Mouse (Mus musculus) stomach, embryonic 15.5 days (tissue): Measurements from ENCODE around the gene 5830473C10Rik. TPM values are rescaled to one million over a fixed set of nuclear protein-coding genes. Genes with fewer than 3 reads are reported as not detected.
A peak's percentile ranks its signal among the peaks of the same experiment; 100 is the strongest.

Experiments used
- ATAC-seq: fragments of 200-750 bp; cut with Nextera tagmentation; 2 replicates; pipeline ENCODE4 v1.8.0; 2017; ENCODE audit warnings: low read depth, moderate number of reproducible peaks, moderate TSS enrichment; ENCODE audit not compliant: insufficient read depth, low FRiP score
- H3K27ac ChIP-seq: fragments of 300-500 bp; sonication (generic); 2 replicates; pipeline ENCODE4 v1.5.1; 2015; ENCODE audit warnings: mild to moderate bottlenecking, inconsistent platforms
- H3K27me3 ChIP-seq: fragments of 300-500 bp; sonication (generic); replicated peaks from 2 replicates; pipeline ENCODE4 v1.6.1; 2015; ENCODE audit warnings: inconsistent platforms
- H3K36me3 ChIP-seq: fragments of 300-500 bp; sonication (generic); 2 replicates; pipeline ENCODE4 v1.6.1; 2015; ENCODE audit warnings: inconsistent platforms
- H3K4me1 ChIP-seq: fragments of 300-500 bp; sonication (generic); 2 replicates; pipeline ENCODE4 v1.6.1; 2015; ENCODE audit warnings: inconsistent platforms
- H3K4me2 ChIP-seq: fragments of 300-500 bp; sonication (generic); 2 replicates; pipeline ENCODE4 v1.6.1; 2015; ENCODE audit warnings: mild to moderate bottlenecking, inconsistent platforms
- H3K4me3 ChIP-seq: fragments of 300-500 bp; sonication (generic); replicated peaks from 2 replicates; pipeline ENCODE4 v1.5.1; 2015; ENCODE audit warnings: inconsistent platforms
- H3K9ac ChIP-seq: fragments of 300-500 bp; sonication (generic); 2 replicates; pipeline ENCODE4 v1.6.1; 2015; ENCODE audit warnings: inconsistent platforms
- H3K9me3 ChIP-seq: fragments of 300-500 bp; sonication (generic); 2 replicates; pipeline ENCODE4 v1.6.1; 2016; ENCODE audit warnings: inconsistent platforms
- WGBS: fragments of 180-500 bp; shearing (Covaris S2); methylation state at CpG from one replicate; pipeline ENCODE4 v1.1.7; 2015; 5-methylcytosine and 5-hydroxymethylcytosine counted together
- polyA plus RNA-seq: library from polyadenylated mRNA; unstranded; fragments of >200 nt; fragmentation: Nextera tagmentation; extraction: Ambion mirVana; gene quantifications from 2 replicates; pipeline ENCODE4 v1.2.1, GENCODE M21; 2015

5830473C10Rik gene
- polyA plus RNA-seq, 1 experiment from 2014 or later, result 0.09 TPM

DNA sequence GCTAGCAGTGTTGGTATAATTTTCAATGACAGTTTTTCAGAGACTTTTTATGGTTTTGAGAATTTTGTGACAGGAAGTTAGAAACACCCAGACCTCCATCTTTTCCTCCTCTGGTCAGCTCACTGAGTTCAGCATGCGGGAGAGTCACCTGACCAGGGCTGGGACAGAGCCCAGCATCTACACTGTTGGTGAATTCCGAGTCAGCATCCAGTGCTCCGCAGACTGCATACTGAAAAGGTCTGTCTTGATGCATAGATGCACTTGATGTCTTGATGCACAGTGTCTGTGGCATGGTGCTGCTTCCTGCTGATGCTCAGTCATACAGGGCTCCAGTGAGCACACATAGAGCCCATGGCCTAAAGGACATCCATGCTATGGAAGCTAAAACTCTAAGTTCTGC lies 67.1 kb downstream of the 5830473C10Rik start:
- no peak overlapping the region for H3K27ac ChIP-seq
- H3K4me1 ChIP-seq, result no peaks in the 10 kb centered on the region
- H3K4me2 ChIP-seq, result no peak overlapping the region
- no peak overlapping the region for H3K4me3 ChIP-seq
- no peaks in the 10 kb centered on the region for H3K27me3 ChIP-seq
- H3K9me3 ChIP-seq, result no peaks in the 10 kb centered on the region
- 79% methylated on average over 3 of the region's 3 CpGs for WGBS
- no peak for ATAC-seq
- no peak overlapping the region for H3K9ac ChIP-seq
- no peaks in the 10 kb centered on the region for H3K36me3 ChIP-seq

DNA sequence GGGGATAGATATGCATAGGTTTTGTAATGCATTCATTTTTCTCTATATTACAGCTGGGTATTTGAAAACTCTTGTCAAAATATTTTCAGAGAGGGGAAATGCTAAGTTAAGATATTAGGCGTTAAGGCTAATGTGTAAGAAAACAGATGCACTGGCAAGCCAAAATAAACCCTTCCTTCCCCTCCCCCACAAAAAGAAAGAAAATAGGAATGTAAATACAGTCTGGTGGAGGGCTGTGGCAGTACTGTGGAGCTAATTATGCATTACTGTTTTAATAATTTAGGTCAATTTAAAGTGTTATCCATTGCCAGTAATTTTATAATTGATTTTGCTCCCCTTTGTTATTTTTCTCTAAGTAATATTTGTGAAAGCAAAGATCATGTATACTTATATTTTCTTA lies 67.6 kb downstream of the 5830473C10Rik start:
- no peaks in the 10 kb centered on the region for H3K9me3 ChIP-seq
- no peaks in the 10 kb centered on the region for H3K36me3 ChIP-seq
- 71% methylated on average over 1 of the region's 1 CpGs for WGBS
- H3K27me3 ChIP-seq, result no peaks in the 10 kb centered on the region
- H3K9ac ChIP-seq, result no peak overlapping the region
- no peaks in the 10 kb centered on the region for H3K4me1 ChIP-seq
- H3K4me3 ChIP-seq, result no peak overlapping the region
- ATAC-seq, result no peak
- no peak overlapping the region for H3K4me2 ChIP-seq
- no peak overlapping the region for H3K27ac ChIP-seq

DNA sequence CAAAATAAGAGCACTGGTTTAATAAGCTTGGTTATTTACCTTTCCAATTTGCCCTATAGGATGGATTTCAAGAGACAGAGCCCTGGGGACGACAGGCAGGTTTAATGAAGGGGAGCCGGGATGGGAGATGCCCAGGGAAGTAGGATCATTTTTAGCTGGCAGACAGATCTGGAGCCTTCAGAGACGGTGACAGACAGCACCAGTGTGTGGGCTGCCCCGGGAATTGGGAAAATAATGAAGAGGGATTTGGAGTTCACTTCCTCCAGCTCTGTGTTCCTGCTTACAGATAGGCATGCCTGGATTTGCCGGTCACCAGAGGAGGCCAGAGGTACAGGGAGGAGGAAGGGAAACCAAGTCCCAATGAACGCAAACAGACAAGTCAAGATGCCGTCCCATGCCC lies 74.0 kb downstream of the 5830473C10Rik start:
- H3K9ac ChIP-seq, result no peak overlapping the region
- WGBS, result 83% methylated on average over 7 of the region's 7 CpGs
- H3K36me3 ChIP-seq, result no peaks in the 10 kb centered on the region
- no peaks in the 10 kb centered on the region for H3K27me3 ChIP-seq
- no peaks in the 10 kb centered on the region for H3K9me3 ChIP-seq
- no peak overlapping the region for H3K4me3 ChIP-seq
- H3K4me2 ChIP-seq, result no peak overlapping the region
- H3K4me1 ChIP-seq, result no peaks in the 10 kb centered on the region
- no peak for ATAC-seq
- no peak overlapping the region for H3K27ac ChIP-seq

DNA sequence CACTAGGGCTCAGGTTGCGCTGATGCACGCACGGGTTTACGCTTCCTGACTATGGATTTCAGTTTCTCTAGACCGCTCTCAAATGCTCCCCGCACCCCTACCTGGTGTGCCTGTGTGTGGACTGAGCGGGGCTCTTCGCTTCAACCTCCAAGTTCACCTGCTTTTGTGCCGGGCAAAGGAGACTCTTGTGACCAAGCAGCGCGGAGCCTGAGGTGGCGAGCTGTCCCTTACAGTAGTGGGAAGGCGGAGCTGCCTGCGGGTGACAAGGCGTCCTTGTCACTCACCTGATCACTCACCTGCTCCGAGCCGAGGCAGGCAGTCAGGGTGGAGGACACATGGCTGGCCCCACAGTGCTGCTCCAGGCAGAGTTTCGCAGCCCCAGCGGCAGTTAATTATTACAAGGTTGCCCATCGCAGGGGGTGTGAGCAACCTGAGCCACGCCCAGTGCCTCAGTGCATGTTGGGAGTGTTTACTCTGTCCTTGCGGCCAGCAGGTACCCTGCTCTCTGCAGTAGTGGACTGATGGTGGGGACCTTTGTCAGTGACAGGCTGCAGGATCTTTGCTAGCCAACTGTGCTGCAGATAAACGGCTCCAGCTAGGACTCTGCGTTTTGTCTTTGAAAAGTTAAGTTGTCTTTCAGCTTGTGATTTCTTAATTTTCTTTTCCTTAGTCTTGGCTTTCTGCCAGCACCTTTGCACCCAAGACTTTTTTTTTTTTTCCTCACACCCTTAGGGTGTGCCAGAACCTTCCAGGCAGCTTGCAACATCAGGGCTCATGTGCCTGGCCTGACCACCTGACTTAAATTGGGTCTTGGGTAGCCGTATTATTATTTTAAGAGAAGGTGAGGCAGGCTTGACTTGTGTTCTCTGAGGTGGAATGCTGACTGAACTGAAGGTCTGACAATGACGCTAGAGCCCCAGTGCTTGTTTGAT lies 79.6 kb downstream of the 5830473C10Rik start, which contains the start of gene Rassf6:
Rassf6 (minus strand) TSS at position 372 of the 932 bp plus-strand sequence.
- peak within 1 kb of the TSS; percentile 81 for H3K27ac ChIP-seq
- H3K4me1 ChIP-seq, result 0 out of 2 replicates have a peak, but pooled peaks cover 8% of the 10 kb centered on the region
- no peaks in the 10 kb centered on the region for H3K9me3 ChIP-seq
- H3K4me2 ChIP-seq, result peak within 1 kb of the TSS; percentile 76
- H3K27me3 ChIP-seq, result no peaks in the 10 kb centered on the region
- peak within 1 kb of the TSS; percentile 45 for H3K4me3 ChIP-seq
- H3K9ac ChIP-seq, result no peak within 1 kb of the TSS
- no peaks in the 10 kb centered on the region for H3K36me3 ChIP-seq
- peak; percentile 97 for ATAC-seq
- 9% methylated on average over 26 of the region's 26 CpGs for WGBS

DNA sequence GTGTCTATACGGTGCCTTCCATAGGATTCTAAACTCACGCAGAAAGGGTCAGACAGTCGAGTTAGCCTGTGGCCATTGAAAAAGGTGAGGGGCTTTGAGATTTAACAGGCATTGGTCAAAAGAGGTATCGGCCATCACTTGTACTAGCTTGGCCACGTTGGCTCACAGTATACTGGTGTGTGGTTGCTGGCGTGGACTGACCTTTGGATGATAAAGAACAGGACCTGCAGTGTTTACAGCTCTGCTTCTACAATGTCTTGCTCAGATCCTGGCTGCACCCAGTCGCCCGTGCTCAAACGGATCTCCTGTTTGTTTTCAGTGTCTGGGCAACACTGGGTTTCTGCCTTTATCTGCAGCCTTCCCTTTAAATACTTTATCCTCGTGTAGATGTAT lies 80.3 kb downstream of the 5830473C10Rik start:
- Histone ChIP-seq H3K4me2 (peak overlapping the region; percentile 76), H3K9ac (no peak overlapping the region), H3K4me1 (0 out of 2 replicates have a peak, but pooled peaks cover 8% of the 10 kb centered on the region), H3K27me3 (no peaks in the 10 kb centered on the region), H3K9me3 (no peaks in the 10 kb centered on the region), H3K4me3 (peak overlapping the region; percentile 45; the same call in 1 of the 2 replicates), H3K36me3 (no peaks in the 10 kb centered on the region), H3K27ac (peak overlapping the region; percentile 81)
- WGBS, result 32% methylated on average over 10 of the region's 10 CpGs
- peak; percentile 29; the same call in 1 of the 2 replicates for ATAC-seq

DNA sequence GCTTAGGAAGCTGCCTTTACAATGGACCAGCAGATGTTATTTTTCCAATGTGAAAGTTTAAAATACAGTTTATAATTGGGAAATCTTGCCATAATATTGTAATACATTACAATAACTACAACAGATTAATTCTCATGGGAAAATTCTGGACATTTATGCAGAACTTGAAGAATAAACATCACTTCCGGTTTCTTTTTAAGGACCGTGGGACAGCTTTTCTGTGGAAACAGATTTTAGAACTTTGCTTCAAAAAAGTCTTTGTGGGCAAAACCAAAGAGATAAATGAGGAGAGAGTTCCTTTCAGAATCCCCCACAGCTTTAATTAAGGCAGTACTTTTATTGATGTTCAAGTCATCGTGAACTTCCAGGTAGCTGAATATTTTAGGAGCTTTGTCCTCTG lies 84.7 kb downstream of the 5830473C10Rik start:
- Histone ChIP-seq H3K36me3 (no peaks in the 10 kb centered on the region), H3K27ac (peak overlapping the region; percentile 14; the same call in 1 of the 2 replicates), H3K9me3 (no peaks in the 10 kb centered on the region), H3K4me3 (no peak overlapping the region), H3K4me1 (0 out of 2 replicates have a peak, but pooled peaks cover 4% of the 10 kb centered on the region), H3K4me2 (no peak overlapping the region), H3K9ac (no peak overlapping the region), H3K27me3 (no peaks in the 10 kb centered on the region)
- ATAC-seq, result no peak
- 63% methylated on average over 3 of the region's 3 CpGs for WGBS

DNA sequence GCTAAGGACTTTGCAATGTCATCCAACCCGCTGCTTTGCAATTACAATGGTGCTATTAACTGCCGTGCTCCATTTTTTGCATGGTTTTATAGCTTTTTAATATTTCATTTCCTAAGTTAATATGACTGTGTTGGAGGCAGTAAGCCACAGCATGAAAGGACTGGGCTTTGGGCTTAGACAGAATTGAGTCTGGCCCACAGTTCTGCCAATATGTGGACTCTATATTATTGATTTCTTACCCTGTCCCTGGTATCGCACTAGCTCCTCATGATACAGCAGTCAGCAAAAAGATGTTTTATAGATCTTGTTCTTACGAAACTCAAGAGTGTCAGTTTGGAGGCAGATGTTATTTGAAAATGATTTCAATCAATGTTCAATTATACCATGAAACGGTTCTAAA lies 85.5 kb downstream of the 5830473C10Rik start:
- no peak overlapping the region for H3K4me2 ChIP-seq
- ATAC-seq, result no peak
- no peak overlapping the region for H3K4me3 ChIP-seq
- H3K9me3 ChIP-seq, result no peaks in the 10 kb centered on the region
- no peaks in the 10 kb centered on the region for H3K36me3 ChIP-seq
- no peak overlapping the region for H3K27ac ChIP-seq
- WGBS, result 83% methylated on average over 5 of the region's 5 CpGs
- H3K9ac ChIP-seq, result no peak overlapping the region
- H3K4me1 ChIP-seq, result no peaks in the 10 kb centered on the region
- no peaks in the 10 kb centered on the region for H3K27me3 ChIP-seq

Other genes starting within 250 kb of the 5830473C10Rik start
- gene Ankrd17, start 194.5 kb upstream of the 5830473C10Rik start, polyA plus RNA-seq, result 23.9 and 25.3 TPM in 2 replicates
- gene Gm9958, start 193.9 kb upstream of the 5830473C10Rik start, polyA plus RNA-seq, result 7.1 and 7.5 TPM in 2 replicates
- gene Alb, start 100.2 kb upstream of the 5830473C10Rik start, polyA plus RNA-seq, result 83.4 and 276 TPM in 2 replicates
- 254 and 621 TPM in 2 replicates for gene Afp, start 70.4 kb upstream of the 5830473C10Rik start, polyA plus RNA-seq
- 6.4 and 8.8 TPM in 2 replicates for gene Afm, start 42.2 kb upstream of the 5830473C10Rik start, polyA plus RNA-seq
- gene Rassf6, start 79.5 kb downstream of the 5830473C10Rik start, polyA plus RNA-seq, result 12.2 and 12.8 TPM in 2 replicates
- gene Cxcl5, start 198.3 kb downstream of the 5830473C10Rik start, polyA plus RNA-seq, result 0.17 and 0.32 TPM in 2 replicates
- gene Ppbp, start 207.4 kb downstream of the 5830473C10Rik start, polyA plus RNA-seq, result 3.8 and 4.8 TPM in 2 replicates
- 68.9 and 90.1 TPM in 2 replicates for gene Pf4, start 211.3 kb downstream of the 5830473C10Rik start, polyA plus RNA-seq
- gene Cxcl3, start 225.0 kb downstream of the 5830473C10Rik start, polyA plus RNA-seq, result not detected in 2 replicates
- gene Cxcl15, start 233.4 kb downstream of the 5830473C10Rik start, polyA plus RNA-seq, result 1.6 and 1.7 TPM in 2 replicates